Mouse (Mus musculus): ENCODE results near the gene Smo. TPM values are rescaled to one million over a fixed set of nuclear protein-coding genes. Genes with fewer than 3 reads are reported as not detected.

Gene Smo
- polyA plus RNA-seq, 1 experiment from 2014 or later = 49.6 TPM

Other genes starting within 250 kb of the Smo start
- 11.8 and 13.1 TPM in 2 replicates for gene Kcp, start 227.6 kb upstream of the Smo start, polyA plus RNA-seq (2014; fragmentation: Nextera tagmentation; extraction: Ambion mirVana)
- 1.5 and 2.2 TPM in 2 replicates for gene Irf5, start 208.9 kb upstream of the Smo start, polyA plus RNA-seq (2014; fragmentation: Nextera tagmentation; extraction: Ambion mirVana)
- 109 and 118 TPM in 2 replicates for gene Tnpo3, start 125.6 kb upstream of the Smo start, polyA plus RNA-seq (2014; fragmentation: Nextera tagmentation; extraction: Ambion mirVana)
- 5.0 and 5.2 TPM in 2 replicates for gene Tspan33, start 41.3 kb upstream of the Smo start, polyA plus RNA-seq (2014; fragmentation: Nextera tagmentation; extraction: Ambion mirVana)
- 11.8 and 12.3 TPM in 2 replicates for gene Ahcyl2, start 32.5 kb downstream of the Smo start, polyA plus RNA-seq (2014; fragmentation: Nextera tagmentation; extraction: Ambion mirVana)
- 0.64 and 0.81 TPM in 2 replicates for gene Strip2, start 181.5 kb downstream of the Smo start, polyA plus RNA-seq (2014; fragmentation: Nextera tagmentation; extraction: Ambion mirVana)

All from neural tube, embryonic 11.5 days (tissue).